Mouse (Mus musculus): Measurements from ENCODE around the gene Olfr904. TPM values are rescaled to one million over a fixed set of nuclear protein-coding genes. Genes with fewer than 3 reads are reported as not detected.
"Not testable (repeated sequence)": the region's sequence is repeated elsewhere in the genome, so short reads cannot be mapped to it uniquely, and the experiment has no call there.

The Olfr904 gene
- not detected in 2 replicates for polyA plus RNA-seq (2012; rRNA removed)
- not detected in 2 replicates for polyA plus RNA-seq (2014; fragmentation: Nextera tagmentation; extraction: Ambion mirVana)

DNA sequence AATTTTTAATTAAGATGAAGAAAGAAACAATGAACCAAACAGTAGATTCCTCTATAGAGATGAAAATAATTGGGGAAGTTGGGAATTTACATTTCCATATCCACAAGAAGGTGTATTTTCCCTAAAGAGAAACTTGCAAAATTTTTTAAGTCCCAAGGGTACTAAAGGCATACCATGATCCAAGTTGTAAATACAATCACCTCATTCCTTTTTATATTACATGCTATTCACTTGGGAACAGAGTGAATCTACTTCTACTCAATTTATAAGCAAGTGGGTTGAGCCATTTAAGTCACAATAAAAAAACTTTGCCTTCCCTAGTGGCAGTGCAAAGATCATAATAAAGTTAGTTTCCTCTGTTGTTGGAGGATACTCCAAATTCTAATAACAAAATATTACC, at the start of gene Olfr904:
TSS of gene Olfr904 (plus strand) at position 301 of the 400 bp plus-strand sequence.
- DNase-seq (ENCODE audit: low spot score) (no peak), ATAC-seq (ENCODE audit: low FRiP score, low read depth) (no peak)

GRCm38 (mm10) chr9:38413502-38413901, 49.4 kb upstream of the Olfr904 start:
- not testable (repeated sequence) for H3K4me1 ChIP-seq (ENCODE audit: control insufficient read depth, insufficient read depth, low read length); H3K27ac ChIP-seq (replicated peaks; ENCODE audit: low read depth, low read length); DNase-seq (ENCODE audit: low spot score); H3K27me3 ChIP-seq (ENCODE audit: control insufficient read depth, insufficient read depth, low read length); H3K9me3 ChIP-seq (ENCODE audit: control insufficient read depth, low read length); ATAC-seq (ENCODE audit: low FRiP score, low read depth); H3K4me3 ChIP-seq (replicated peaks; ENCODE audit: low read length); H3K9ac ChIP-seq (ENCODE audit: low read depth, low read length, severe bottlenecking); H3K36me3 ChIP-seq (ENCODE audit: control insufficient read depth, insufficient read depth, low read length); H3K4me2 ChIP-seq (replicated peaks; ENCODE audit: low read depth, low read length, severe bottlenecking)
- WGBS = 94% methylated on average over 14 of the region's 14 CpGs

More for the DNA sequence above, at the start of gene Olfr904:
- TF ChIP-seq POLR2A (IDR thresholded peaks at IDR 0.05; ENCODE audit: borderline replicate concordance, extremely low read depth, insufficient read depth, insufficient read length) = no peak
- Histone ChIP-seq H3K9me3 (ENCODE audit: control insufficient read depth, low read length) (no peaks in the 10 kb centered on the region), H3K4me1 (ENCODE audit: control insufficient read depth, insufficient read depth, low read length) (no peaks in the 10 kb centered on the region), H3K9ac (ENCODE audit: low read depth, low read length, severe bottlenecking) (no peak within 1 kb of the TSS), H3K4me2 (replicated peaks; ENCODE audit: low read depth, low read length, severe bottlenecking) (no peak within 1 kb of the TSS), H3K4me3 (replicated peaks; ENCODE audit: low read length) (no peak within 1 kb of the TSS), H3K27ac (replicated peaks; ENCODE audit: low read depth, low read length) (no peak within 1 kb of the TSS), H3K36me3 (ENCODE audit: control insufficient read depth, insufficient read depth, low read length) (no peaks in the 10 kb centered on the region), H3K27me3 (ENCODE audit: control insufficient read depth, insufficient read depth, low read length) (no peaks in the 10 kb centered on the region)

DNA sequence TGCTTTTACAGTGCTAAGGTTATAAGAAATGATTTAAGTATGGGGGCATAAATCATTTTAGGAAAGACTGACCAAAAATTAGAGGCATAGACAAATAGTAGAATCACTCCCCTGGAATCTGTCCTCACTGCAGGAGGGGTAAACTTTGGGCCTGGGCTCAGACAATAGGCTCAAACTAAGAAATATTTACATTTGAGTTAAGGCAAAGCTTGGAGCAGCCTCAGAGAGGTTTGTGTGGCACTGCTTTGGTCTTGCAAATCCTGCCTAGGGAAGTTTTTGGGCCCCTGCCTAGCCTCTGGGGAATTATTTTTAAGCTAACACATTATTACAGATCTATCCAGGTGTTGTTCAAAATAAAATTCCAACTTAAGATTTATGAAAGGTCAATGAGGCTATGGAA, 39.1 kb upstream of the Olfr904 start:
- no peak for ATAC-seq (ENCODE audit: low FRiP score, low read depth)
- no peaks in the 10 kb centered on the region for H3K36me3 ChIP-seq (ENCODE audit: control insufficient read depth, insufficient read depth, low read length)

GRCm38 (mm10) chr9:38427026-38427425, 35.9 kb upstream of the Olfr904 start:
- DNase-seq (ENCODE audit: low spot score) (no peak), ATAC-seq (ENCODE audit: low FRiP score, low read depth) (no peak)
- TF ChIP-seq POLR2A (IDR thresholded peaks at IDR 0.05; ENCODE audit: borderline replicate concordance, extremely low read depth, insufficient read depth, insufficient read length) = no peak
- Histone ChIP-seq H3K4me2 (replicated peaks; ENCODE audit: low read depth, low read length, severe bottlenecking) (no peak overlapping the region), H3K9ac (ENCODE audit: low read depth, low read length, severe bottlenecking) (no peak overlapping the region), H3K4me3 (replicated peaks; ENCODE audit: low read length) (no peak overlapping the region), H3K4me1 (ENCODE audit: control insufficient read depth, insufficient read depth, low read length) (no peaks in the 10 kb centered on the region), H3K27me3 (ENCODE audit: control insufficient read depth, insufficient read depth, low read length) (no peaks in the 10 kb centered on the region), H3K36me3 (ENCODE audit: control insufficient read depth, insufficient read depth, low read length) (no peaks in the 10 kb centered on the region), H3K27ac (replicated peaks; ENCODE audit: low read depth, low read length) (no peak overlapping the region), H3K9me3 (ENCODE audit: control insufficient read depth, low read length) (no peaks in the 10 kb centered on the region)
- 57% methylated on average over 1 of the region's 1 CpGs for whole genome bisulfite sequencing

More for the DNA sequence above, 39.1 kb upstream of the Olfr904 start:
- H3K4me1 ChIP-seq (ENCODE audit: control insufficient read depth, insufficient read depth, low read length) = no peaks in the 10 kb centered on the region
- no peaks in the 10 kb centered on the region for H3K9me3 ChIP-seq (ENCODE audit: control insufficient read depth, low read length)
- no peak overlapping the region for H3K9ac ChIP-seq (ENCODE audit: low read depth, low read length, severe bottlenecking)
- no peaks in the 10 kb centered on the region for H3K27me3 ChIP-seq (ENCODE audit: control insufficient read depth, insufficient read depth, low read length)
- H3K4me2 ChIP-seq (replicated peaks; ENCODE audit: low read depth, low read length, severe bottlenecking) = no peak overlapping the region
- no peak for DNase-seq (ENCODE audit: low spot score)
- TF ChIP-seq POLR2A (IDR thresholded peaks at IDR 0.05; ENCODE audit: borderline replicate concordance, extremely low read depth, insufficient read depth, insufficient read length) = no peak
- no peak overlapping the region for H3K4me3 ChIP-seq (replicated peaks; ENCODE audit: low read length)
- no peak overlapping the region for H3K27ac ChIP-seq (replicated peaks; ENCODE audit: low read depth, low read length)

- no peak within 1 kb of the TSS for H3K4me2 ChIP-seq (replicated peaks; ENCODE audit: low read depth, low read length, severe bottlenecking)
- H3K9ac ChIP-seq (ENCODE audit: low read depth, low read length, severe bottlenecking) = no peak within 1 kb of the TSS
- TF ChIP-seq POLR2A (IDR thresholded peaks at IDR 0.05; ENCODE audit: borderline replicate concordance, extremely low read depth, insufficient read depth, insufficient read length) = no peak
- H3K27me3 ChIP-seq (ENCODE audit: control insufficient read depth, insufficient read depth, low read length) = no peaks in the 10 kb centered on the region
- 80% methylated on average over 1 of the region's 1 CpGs for WGBS
- no peaks in the 10 kb centered on the region for H3K4me1 ChIP-seq (ENCODE audit: control insufficient read depth, insufficient read depth, low read length)
- ATAC-seq (ENCODE audit: low FRiP score, low read depth) (no peak), DNase-seq (ENCODE audit: low spot score) (no peak)
- no peaks in the 10 kb centered on the region for H3K36me3 ChIP-seq (ENCODE audit: control insufficient read depth, insufficient read depth, low read length)
- no peak within 1 kb of the TSS for H3K27ac ChIP-seq (replicated peaks; ENCODE audit: low read depth, low read length)
- no peaks in the 10 kb centered on the region for H3K9me3 ChIP-seq (ENCODE audit: control insufficient read depth, low read length)
- H3K4me3 ChIP-seq (replicated peaks; ENCODE audit: low read length) = no peak within 1 kb of the TSS
Observed at GRCm38 (mm10) chr9:38429155-38429554, 33.8 kb upstream of the Olfr904 start, which contains the start of gene Olfr901. Olfr901 (plus strand) TSS chr9:38429455.

DNA sequence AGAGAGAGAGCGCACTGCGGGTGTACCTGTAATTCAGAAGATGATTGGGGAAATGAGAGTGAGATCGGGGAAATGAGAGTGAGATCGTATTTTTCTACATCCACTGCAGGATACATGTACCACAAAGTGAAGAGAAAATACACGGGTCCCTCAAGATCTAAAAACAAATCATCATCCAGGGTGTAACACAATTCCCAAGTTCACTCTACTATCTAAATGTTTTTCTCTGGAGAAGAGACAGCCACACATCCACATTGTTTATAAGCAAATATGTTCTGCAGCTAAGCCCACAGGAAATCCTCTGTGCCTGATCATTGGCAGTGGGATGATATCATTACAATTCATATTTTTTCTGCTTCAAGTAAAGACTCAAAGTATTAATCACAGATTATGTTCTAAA, 15.6 kb upstream of the Olfr904 start, which contains the start of gene Olfr902:
TSS of gene Olfr902 (plus strand) at position 301 of the 400 bp plus-strand sequence.
- H3K27ac ChIP-seq (replicated peaks; ENCODE audit: low read depth, low read length) = no peak within 1 kb of the TSS
- H3K9me3 ChIP-seq (ENCODE audit: control insufficient read depth, low read length) = no peaks in the 10 kb centered on the region
- WGBS = 90% methylated on average over 5 of the region's 5 CpGs

More for the DNA sequence above, 15.6 kb upstream of the Olfr904 start, which contains the start of gene Olfr902:
- ATAC-seq (ENCODE audit: low FRiP score, low read depth) (no peak), DNase-seq (ENCODE audit: low spot score) (no peak)
- Histone ChIP-seq H3K27me3 (ENCODE audit: control insufficient read depth, insufficient read depth, low read length) (no peaks in the 10 kb centered on the region), H3K9ac (ENCODE audit: low read depth, low read length, severe bottlenecking) (no peak within 1 kb of the TSS), H3K36me3 (ENCODE audit: control insufficient read depth, insufficient read depth, low read length) (no peaks in the 10 kb centered on the region), H3K4me3 (replicated peaks; ENCODE audit: low read length) (no peak within 1 kb of the TSS), H3K4me1 (ENCODE audit: control insufficient read depth, insufficient read depth, low read length) (no peaks in the 10 kb centered on the region), H3K4me2 (replicated peaks; ENCODE audit: low read depth, low read length, severe bottlenecking) (no peak within 1 kb of the TSS)
- TF ChIP-seq POLR2A (IDR thresholded peaks at IDR 0.05; ENCODE audit: borderline replicate concordance, extremely low read depth, insufficient read depth, insufficient read length) = no peak

All from limb, embryonic 14.5 days (tissue).